Mouse (Mus musculus) 3134 (cell line): Measurements from ENCODE around the gene Ppil6.

Source experiments
- DNase-seq: peaks from one replicate; pipeline ENCODE4 v3.0.0-alpha.2; 2011; ENCODE audit warnings: low spot score; ENCODE audit not compliant: insufficient read length; ENCODE audit errors: extremely low read depth

Gene Ppil6

GRCm38 (mm10) chr10:41561701-41562395 lies 71.6 kb downstream of the Ppil6 start:
- DNase-seq: no peak
